Mouse (Mus musculus): ENCODE measurements around the gene Anapc15. TPM values are rescaled to one million over a fixed set of nuclear protein-coding genes. Genes with fewer than 3 reads are reported as not detected.
"Not testable (repeated sequence)": the region's sequence is repeated elsewhere in the genome, so short reads cannot be mapped to it uniquely, and the experiment has no call there.

Anapc15 gene
- polyA plus RNA-seq, 1 experiment from 2014 or later = 76.3 TPM

GRCm38 (mm10) chr7:101936996-101937395, 73.5 kb downstream of the Anapc15 start:
- WGBS = 99% methylated on average over 4 of the region's 4 CpGs
- H3K4me1 ChIP-seq (ENCODE audit: insufficient read depth, low read length) = peaks cover 17% of the 10 kb centered on the region; the same call in 1 of the 2 replicates
- no peaks in the 10 kb centered on the region for H3K9me3 ChIP-seq (ENCODE audit: low read length)
- no peaks in the 10 kb centered on the region for H3K27me3 ChIP-seq (ENCODE audit: insufficient read depth, low read length)
- H3K36me3 ChIP-seq (ENCODE audit: insufficient read depth, low read length) = 0 out of 2 replicates have a peak, but pooled peaks cover 3% of the 10 kb centered on the region
- no peak overlapping the region for H3K4me2 ChIP-seq (replicated peaks; ENCODE audit: low read depth, low read length)
- no peak overlapping the region for H3K9ac ChIP-seq (replicated peaks; ENCODE audit: low read length)
- no peak for ATAC-seq (ENCODE audit: low FRiP score, low TSS enrichment)
- H3K27ac ChIP-seq (ENCODE audit: low read length) = no peak overlapping the region
- no peak overlapping the region for H3K4me3 ChIP-seq (ENCODE audit: low read length)

DNA sequence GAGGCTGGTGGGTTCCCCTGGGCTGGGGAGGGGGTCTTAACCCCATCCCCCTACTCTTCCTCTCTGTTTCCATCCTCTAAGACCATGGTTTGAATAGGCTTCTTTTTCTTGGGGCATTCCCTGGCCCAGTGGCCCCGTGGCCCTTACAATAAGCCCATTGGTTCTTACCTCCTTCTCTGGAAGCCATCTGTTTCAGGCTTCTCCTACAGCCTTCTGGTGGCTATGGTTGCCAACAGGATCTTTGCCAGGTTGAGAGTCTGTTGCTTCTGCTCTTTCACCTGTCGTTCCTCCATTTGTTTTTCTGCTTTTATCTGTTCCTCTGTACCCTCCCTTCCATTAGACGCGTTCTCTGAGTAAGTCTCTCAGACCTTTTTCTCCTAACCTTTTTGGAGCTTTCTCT, 74.1 kb downstream of the Anapc15 start:
- ATAC-seq (ENCODE audit: low FRiP score, low TSS enrichment) = no peak
- peaks cover 15% of the 10 kb centered on the region; the same call in 1 of the 2 replicates for H3K4me1 ChIP-seq (ENCODE audit: insufficient read depth, low read length)
- WGBS = 96% methylated on average over 4 of the region's 4 CpGs
- H3K27me3 ChIP-seq (ENCODE audit: insufficient read depth, low read length) = no peaks in the 10 kb centered on the region
- H3K27ac ChIP-seq (ENCODE audit: low read length) = no peak overlapping the region
- 0 out of 2 replicates have a peak, but pooled peaks cover 3% of the 10 kb centered on the region for H3K36me3 ChIP-seq (ENCODE audit: insufficient read depth, low read length)
- no peak overlapping the region for H3K9ac ChIP-seq (replicated peaks; ENCODE audit: low read length)
- H3K4me3 ChIP-seq (ENCODE audit: low read length) = no peak overlapping the region
- H3K4me2 ChIP-seq (replicated peaks; ENCODE audit: low read depth, low read length) = no peak overlapping the region
- H3K9me3 ChIP-seq (ENCODE audit: low read length) = no peaks in the 10 kb centered on the region

- H3K4me1 ChIP-seq (ENCODE audit: insufficient read depth, low read length) = peaks cover 11% of the 10 kb centered on the region; the same call in 1 of the 2 replicates
- H3K4me3 ChIP-seq (ENCODE audit: low read length) = no peak overlapping the region
- H3K9me3 ChIP-seq (ENCODE audit: low read length) = no peaks in the 10 kb centered on the region
- ATAC-seq (ENCODE audit: low FRiP score, low TSS enrichment) = no peak
- no peak overlapping the region for H3K4me2 ChIP-seq (replicated peaks; ENCODE audit: low read depth, low read length)
- no peaks in the 10 kb centered on the region for H3K27me3 ChIP-seq (ENCODE audit: insufficient read depth, low read length)
- H3K9ac ChIP-seq (replicated peaks; ENCODE audit: low read length) = no peak overlapping the region
- 0 out of 2 replicates have a peak, but pooled peaks cover 3% of the 10 kb centered on the region for H3K36me3 ChIP-seq (ENCODE audit: insufficient read depth, low read length)
- H3K27ac ChIP-seq (ENCODE audit: low read length) = no peak overlapping the region
- 79% methylated on average over 2 of the region's 2 CpGs for WGBS
Measured at GRCm38 (mm10) chr7:101938348-101938747, 74.8 kb downstream of the Anapc15 start.

DNA sequence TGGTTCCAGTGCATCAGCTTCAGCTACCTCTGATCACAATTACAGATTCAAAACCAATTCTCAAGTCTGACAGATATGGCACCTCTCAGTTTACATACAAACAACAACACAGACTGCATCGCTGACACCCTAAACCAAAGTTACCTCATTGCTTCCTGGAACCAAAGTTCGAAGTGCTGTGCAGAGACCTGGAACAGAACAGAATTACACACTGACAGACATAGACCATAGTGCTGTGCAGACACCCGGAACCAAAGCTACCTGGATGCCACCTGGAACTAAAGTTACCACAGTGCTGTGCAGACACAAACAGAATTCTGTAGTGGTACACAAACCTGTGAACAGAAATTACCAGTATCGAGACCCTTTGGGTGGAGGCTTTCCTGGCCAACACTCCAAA, 76.2 kb downstream of the Anapc15 start:
- Histone ChIP-seq H3K9me3 (ENCODE audit: low read length) (no peaks in the 10 kb centered on the region), H3K4me3 (ENCODE audit: low read length) (no peak overlapping the region), H3K4me2 (replicated peaks; ENCODE audit: low read depth, low read length) (no peak overlapping the region), H3K4me1 (ENCODE audit: insufficient read depth, low read length) (peaks cover 11% of the 10 kb centered on the region; the same call in 1 of the 2 replicates), H3K27me3 (ENCODE audit: insufficient read depth, low read length) (no peaks in the 10 kb centered on the region), H3K27ac (ENCODE audit: low read length) (no peak overlapping the region), H3K36me3 (ENCODE audit: insufficient read depth, low read length) (0 out of 2 replicates have a peak, but pooled peaks cover 3% of the 10 kb centered on the region), H3K9ac (replicated peaks; ENCODE audit: low read length) (no peak overlapping the region)
- 0 out of 2 replicates have a peak, but pooled peaks have one; percentile 51 for ATAC-seq (ENCODE audit: low FRiP score, low TSS enrichment)
- 87% methylated on average over 4 of the region's 4 CpGs for WGBS

DNA sequence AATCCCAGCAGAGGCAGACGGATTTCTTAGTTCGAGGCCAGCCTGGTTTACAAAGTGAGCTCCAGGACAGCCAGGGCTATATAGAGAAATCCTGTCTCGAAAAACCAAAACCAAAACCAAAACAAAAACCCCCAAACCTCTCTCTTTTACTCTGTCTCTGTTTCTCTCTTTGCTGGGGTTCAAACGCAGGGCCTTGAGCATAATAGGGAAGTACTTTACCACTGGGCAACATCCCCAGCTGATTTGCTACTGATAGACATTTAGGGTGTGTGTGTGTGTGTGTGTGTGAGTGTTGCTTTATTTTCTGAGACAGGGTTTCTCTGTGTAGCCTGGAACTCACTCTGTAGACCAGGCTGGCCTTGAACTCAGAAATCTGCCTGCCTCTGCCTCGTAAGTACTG, 85.5 kb downstream of the Anapc15 start:
- not testable (repeated sequence) for H3K27ac ChIP-seq (ENCODE audit: low read length); H3K9ac ChIP-seq (replicated peaks; ENCODE audit: low read length); H3K36me3 ChIP-seq (ENCODE audit: insufficient read depth, low read length); H3K4me2 ChIP-seq (replicated peaks; ENCODE audit: low read depth, low read length); H3K4me1 ChIP-seq (ENCODE audit: insufficient read depth, low read length); ATAC-seq (ENCODE audit: low FRiP score, low TSS enrichment); H3K4me3 ChIP-seq (ENCODE audit: low read length); H3K9me3 ChIP-seq (ENCODE audit: low read length); H3K27me3 ChIP-seq (ENCODE audit: insufficient read depth, low read length)
- 91% methylated on average over 5 of the region's 5 CpGs for WGBS

Small RNAs within 50 kb of the gene (microRNA-seq; reads per million reads assigned to microRNA genes)
- not detected for gene Gm22655

Other genes with a start within 250 kb of the Anapc15 start
- gene Clpb, start 200.1 kb upstream of the Anapc15 start, polyA plus RNA-seq (2015; fragmentation: Nextera tagmentation; extraction: Ambion mirVana) = 67.2 and 69.0 TPM in 2 replicates
- gene Phox2a, start 45.4 kb upstream of the Anapc15 start, polyA plus RNA-seq (2015; fragmentation: Nextera tagmentation; extraction: Ambion mirVana) = 0.19 and 0.75 TPM in 2 replicates
- 44.2 and 55.6 TPM in 2 replicates for gene Inppl1, start 25.5 kb upstream of the Anapc15 start, polyA plus RNA-seq (2015; fragmentation: Nextera tagmentation; extraction: Ambion mirVana)
- gene Folr2, start 6.5 kb upstream of the Anapc15 start, polyA plus RNA-seq (2015; fragmentation: Nextera tagmentation; extraction: Ambion mirVana) = 1.3 and 1.9 TPM in 2 replicates
- 82.5 and 98.0 TPM in 2 replicates for gene Folr1, start 7.1 kb downstream of the Anapc15 start, polyA plus RNA-seq (2015; fragmentation: Nextera tagmentation; extraction: Ambion mirVana)
- gene Lamtor1, start 42.2 kb downstream of the Anapc15 start, polyA plus RNA-seq (2015; fragmentation: Nextera tagmentation; extraction: Ambion mirVana) = 174 and 183 TPM in 2 replicates
- 0.33 and 0.59 TPM in 2 replicates for gene Tomt, start 42.6 kb downstream of the Anapc15 start, polyA plus RNA-seq (2015; fragmentation: Nextera tagmentation; extraction: Ambion mirVana)
- 10.8 and 13.9 TPM in 2 replicates for gene Lrrc51, start 70.2 kb downstream of the Anapc15 start, polyA plus RNA-seq (2015; fragmentation: Nextera tagmentation; extraction: Ambion mirVana)
- 72.1 and 75.6 TPM in 2 replicates for gene Numa1, start 70.4 kb downstream of the Anapc15 start, polyA plus RNA-seq (2015; fragmentation: Nextera tagmentation; extraction: Ambion mirVana)
- 3.0 and 3.3 TPM in 2 replicates for gene Il18bp, start 155.0 kb downstream of the Anapc15 start, polyA plus RNA-seq (2015; fragmentation: Nextera tagmentation; extraction: Ambion mirVana)
- 32.7 and 34.1 TPM in 2 replicates for gene Rnf121, start 201.8 kb downstream of the Anapc15 start, polyA plus RNA-seq (2015; fragmentation: Nextera tagmentation; extraction: Ambion mirVana)
- 34.4 and 37.5 TPM in 2 replicates for gene Xndc1, start 201.8 kb downstream of the Anapc15 start, polyA plus RNA-seq (2015; fragmentation: Nextera tagmentation; extraction: Ambion mirVana)
- gene Xntrpc, start 202.0 kb downstream of the Anapc15 start, polyA plus RNA-seq (2015; fragmentation: Nextera tagmentation; extraction: Ambion mirVana) = 0.99 and 1.4 TPM in 2 replicates
- 0.09 TPM in 1 of 2 replicates, not detected in the other for gene Trpc2, start 219.4 kb downstream of the Anapc15 start, polyA plus RNA-seq (2015; fragmentation: Nextera tagmentation; extraction: Ambion mirVana)
- 1.0 and 1.2 TPM in 2 replicates for gene Art1, start 238.0 kb downstream of the Anapc15 start, polyA plus RNA-seq (2015; fragmentation: Nextera tagmentation; extraction: Ambion mirVana)
- gene Art5, start 245.8 kb downstream of the Anapc15 start, polyA plus RNA-seq (2015; fragmentation: Nextera tagmentation; extraction: Ambion mirVana) = 2.2 and 2.4 TPM in 2 replicates

All from kidney, embryonic 16.5 days (tissue).